Mouse (Mus musculus): ENCODE measurements around the gene Vmn1r214. TPM values are rescaled to one million over a fixed set of nuclear protein-coding genes. Genes with fewer than 3 reads are reported as not detected.

Vmn1r214 gene
- not detected for total RNA-seq (2021)
- long read RNA-seq, experiment 1, result 0 reads
- long read RNA-seq, experiment 2, result 0 reads

DNA sequence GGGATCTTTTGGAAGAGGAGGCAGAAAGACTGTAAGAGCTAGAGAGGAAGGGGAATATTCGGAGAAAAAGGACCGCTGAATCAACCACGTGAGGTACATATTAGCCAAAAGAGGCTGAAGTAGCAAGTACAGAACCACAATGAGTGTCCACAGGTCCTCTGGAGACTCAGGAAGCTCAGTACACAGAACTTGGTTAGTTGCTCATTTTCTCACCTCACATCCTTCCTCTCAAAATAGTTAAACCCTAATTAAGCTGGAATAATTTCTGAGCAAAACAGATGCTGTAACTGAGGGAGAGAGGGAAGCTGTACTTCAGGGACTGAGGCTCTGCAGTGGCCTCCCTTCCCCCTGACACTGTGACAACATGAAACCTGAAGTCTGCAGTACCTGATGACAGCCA, at the start of gene Vmn1r214:
Gene Vmn1r214, plus strand, starts transcription at position 301 of the 400 bp plus-strand sequence.
- no peak for DNase-seq (ENCODE audit: low spot score in 2 of 2)

DNA sequence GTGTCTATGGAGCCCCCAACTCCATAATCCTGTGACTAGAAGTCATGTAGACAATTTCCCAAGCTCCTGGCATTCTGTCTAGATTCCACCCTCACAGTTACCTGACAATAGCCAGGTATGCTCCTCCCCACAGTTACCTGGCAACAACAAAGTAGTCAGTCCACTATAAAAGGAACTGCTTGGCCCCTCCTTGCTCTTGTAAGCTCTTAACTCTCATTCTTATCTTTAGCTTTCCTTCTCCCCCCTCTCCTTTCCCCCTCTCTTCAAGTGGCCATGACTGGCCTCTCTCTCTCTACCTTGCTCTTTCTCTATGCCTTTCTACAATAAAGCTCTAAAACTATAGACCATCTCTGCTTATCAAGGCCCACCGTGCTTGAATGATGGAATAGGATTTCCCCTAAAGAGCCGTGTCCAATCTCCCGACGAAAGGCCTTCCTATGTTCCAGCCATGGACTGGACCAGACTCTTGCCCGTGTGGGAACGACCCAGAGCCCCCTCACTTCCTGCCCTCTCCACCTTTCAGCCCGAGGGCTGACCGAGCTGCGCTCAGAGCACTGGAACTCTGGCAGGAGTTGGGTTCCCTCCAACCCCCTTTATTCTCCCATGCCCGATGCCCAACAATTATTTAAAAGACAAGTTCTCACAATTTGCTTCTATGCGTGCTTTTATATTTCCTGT, 39.9 kb upstream of the Vmn1r214 start:
- DNase-seq (ENCODE audit: low spot score in 2 of 2), result no peak

DNA sequence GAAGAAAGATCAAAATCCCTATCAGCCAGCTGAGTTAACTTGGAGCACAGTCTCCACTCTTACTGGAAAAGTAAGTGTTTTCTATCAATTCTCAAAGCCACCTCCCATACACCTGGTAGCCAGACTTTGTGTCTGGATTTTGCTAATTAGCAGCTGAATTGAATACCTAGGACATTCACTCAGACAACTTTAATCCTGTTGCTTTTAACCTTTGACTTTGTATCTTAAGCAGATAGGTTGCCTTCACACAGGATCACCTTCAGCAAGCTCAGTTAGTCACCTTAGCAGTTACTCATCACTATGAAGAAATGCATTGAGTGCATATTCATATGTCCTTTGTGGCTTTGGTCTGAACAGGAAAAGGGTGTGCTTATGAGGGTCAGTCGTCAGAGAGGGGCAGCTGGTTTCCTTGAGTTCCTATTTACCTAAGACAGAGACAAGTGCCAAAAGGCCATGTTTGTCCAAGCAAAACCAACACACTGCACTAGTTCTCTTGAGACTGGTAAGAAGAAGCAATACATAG, 38.0 kb upstream of the Vmn1r214 start:
- DNase-seq (ENCODE audit: low spot score in 2 of 2), result no peak

DNA sequence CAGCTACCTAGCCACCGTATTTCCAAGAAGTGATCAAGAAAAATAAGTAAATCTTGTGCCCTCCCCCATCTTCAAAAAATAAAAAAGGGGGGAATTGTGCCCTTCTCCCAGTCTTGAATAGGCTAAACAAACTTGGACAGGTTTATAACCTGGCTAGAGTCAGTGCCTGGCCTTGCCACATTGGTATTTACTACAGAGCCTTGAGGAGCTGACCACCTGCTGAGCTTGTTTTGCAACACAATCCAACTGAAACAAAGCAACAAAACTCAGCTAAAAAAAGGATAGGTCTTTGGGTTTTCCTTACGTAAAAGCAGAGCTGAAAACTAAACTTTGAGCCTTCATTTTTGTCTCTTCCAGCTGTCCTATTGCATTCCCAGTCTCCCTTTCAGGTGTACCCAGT, 37.5 kb upstream of the Vmn1r214 start:
- no peak for DNase-seq (ENCODE audit: low spot score in 2 of 2)

DNA sequence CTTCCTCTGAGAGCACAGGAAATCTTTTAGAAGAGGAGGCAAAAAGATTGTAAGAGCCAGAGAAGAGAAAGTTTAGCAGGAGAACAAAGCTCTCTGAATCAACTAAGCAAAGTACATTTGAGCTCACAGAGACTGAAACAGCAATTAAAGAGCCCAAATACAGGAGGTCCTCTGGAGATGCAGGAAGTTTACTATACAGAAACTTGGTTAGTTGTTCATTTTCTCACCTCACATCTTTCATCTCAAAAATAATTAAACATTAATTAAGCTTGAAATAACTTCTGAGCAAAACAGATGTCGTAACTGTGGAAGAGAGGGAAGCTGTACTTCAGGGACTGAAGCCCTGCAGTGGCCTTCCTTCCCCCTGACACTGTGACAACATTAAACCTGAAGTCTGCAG, 22.9 kb upstream of the Vmn1r214 start, which contains the start of gene Vmn1r213:
Gene Vmn1r213, plus strand, starts transcription at position 301 of the 400 bp plus-strand sequence.
- DNase-seq (ENCODE audit: low spot score in 2 of 2), result no peak

DNA sequence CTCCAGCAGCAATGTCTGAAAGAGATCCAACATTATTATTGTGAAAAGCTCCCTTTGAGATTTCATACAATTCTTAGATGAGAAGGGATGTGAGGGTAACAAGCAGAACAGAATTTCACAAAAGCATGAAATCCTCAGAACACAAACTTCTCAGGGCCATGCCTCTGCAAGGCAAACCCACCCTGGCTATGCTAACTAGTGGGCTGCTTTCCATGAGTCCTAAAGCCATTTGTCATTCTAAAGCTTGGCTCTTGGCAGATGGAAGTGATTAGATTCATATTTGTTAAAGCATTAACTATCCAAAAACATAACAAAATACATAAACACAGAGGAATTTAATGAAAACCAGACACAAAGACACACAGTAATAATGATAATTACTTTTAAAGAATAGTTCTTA, 12.1 kb upstream of the Vmn1r214 start:
- DNase-seq (ENCODE audit: low spot score in 2 of 2), result no peak

DNA sequence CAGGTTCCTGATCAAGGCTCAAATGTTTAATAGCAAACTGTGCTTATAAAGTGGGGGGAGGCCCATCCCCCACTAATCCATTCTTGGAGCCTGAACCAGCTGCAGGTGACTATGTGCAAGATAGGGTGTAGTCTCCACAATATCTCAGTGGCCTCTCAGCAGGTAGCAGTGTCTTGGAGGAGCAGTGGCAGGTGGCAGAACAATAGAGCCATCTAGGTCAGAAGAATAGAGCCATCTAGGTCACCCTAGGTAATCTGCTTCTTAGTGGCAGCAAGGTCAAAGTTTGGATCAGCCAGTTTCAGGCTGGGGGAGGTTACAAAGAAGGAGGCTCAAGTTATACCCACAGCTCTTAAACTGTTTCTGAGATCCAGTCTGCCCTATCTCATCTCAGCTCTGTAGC, 5.4 kb upstream of the Vmn1r214 start:
- DNase-seq (ENCODE audit: low spot score in 2 of 2), result no peak

DNA sequence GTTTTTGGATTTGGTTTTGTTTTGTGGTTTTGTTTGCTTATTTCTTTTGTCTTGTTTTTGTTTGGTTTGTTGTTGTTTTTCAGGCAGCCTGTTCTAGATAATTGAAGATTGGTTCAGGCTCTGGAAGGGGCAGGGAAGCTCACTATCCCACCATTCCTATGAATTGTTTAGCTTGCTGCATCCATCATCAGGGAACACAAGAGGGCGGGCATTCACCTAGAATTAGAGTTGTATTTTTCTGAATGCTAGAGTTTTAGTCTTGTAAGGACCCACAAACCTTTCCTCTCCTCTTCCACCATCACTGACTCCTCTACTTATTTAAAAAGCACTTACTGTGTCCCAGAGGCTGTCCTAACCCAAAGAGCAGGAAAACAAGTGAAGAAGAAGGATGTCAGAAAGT, 27.6 kb downstream of the Vmn1r214 start:
- DNase-seq (ENCODE audit: low spot score in 2 of 2), result no peak

DNA sequence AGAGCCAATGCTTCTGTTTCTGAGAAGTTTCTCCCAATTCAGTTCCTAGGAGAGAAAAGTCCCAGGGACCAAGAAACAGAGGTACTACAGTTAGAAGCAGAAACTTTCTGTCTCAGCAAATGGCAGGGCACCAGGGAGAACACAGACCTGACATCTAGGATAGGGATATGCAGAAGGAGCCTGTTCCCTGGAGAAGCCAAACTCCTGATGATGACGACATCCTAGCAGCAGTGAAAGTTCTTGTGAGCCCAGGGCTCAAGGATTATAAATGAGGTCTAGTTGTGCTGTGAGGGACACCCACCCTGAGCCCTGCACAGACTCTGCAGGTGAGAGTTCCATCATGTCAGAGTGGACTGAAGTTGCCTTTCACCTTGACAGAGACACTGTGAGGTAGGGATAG, 37.5 kb downstream of the Vmn1r214 start, which contains the start of gene Vmn1r215:
Gene Vmn1r215, plus strand, starts transcription at position 301 of the 400 bp plus-strand sequence.
- DNase-seq (ENCODE audit: low spot score in 2 of 2), result no peak

DNA sequence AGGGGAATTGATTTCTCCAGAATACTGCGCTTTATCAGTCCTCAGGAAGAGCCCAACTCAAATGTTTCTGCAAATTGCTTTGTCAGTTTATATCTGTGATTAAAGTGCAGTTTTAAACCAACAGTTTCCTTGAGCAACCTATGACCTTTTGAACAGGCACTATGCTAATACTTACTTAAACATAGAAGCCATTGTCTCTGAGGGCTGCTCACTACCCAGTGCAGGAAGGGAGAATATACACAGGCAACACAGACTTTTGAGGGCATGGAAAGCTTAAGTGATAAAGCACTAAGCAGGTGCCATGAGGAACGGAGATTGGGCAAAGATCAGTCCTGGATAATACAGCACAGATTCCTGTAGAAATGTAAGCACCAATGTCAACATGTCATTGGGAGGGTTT, 39.1 kb downstream of the Vmn1r214 start:
- DNase-seq (ENCODE audit: low spot score in 2 of 2), result no peak

Other genes with a start within 250 kb of the Vmn1r214 start
- gene Vmn1r209, start 220.7 kb upstream of the Vmn1r214 start, total RNA-seq (2021), result not detected
- gene Vmn1r210, start 199.1 kb upstream of the Vmn1r214 start, total RNA-seq (2021), result not detected
- not detected for gene Vmn1r211, start 172.9 kb upstream of the Vmn1r214 start, total RNA-seq (2021)
- not detected for gene Vmn1r212, start 146.2 kb upstream of the Vmn1r214 start, total RNA-seq (2021)
- gene Vmn1r213, start 22.8 kb upstream of the Vmn1r214 start, total RNA-seq (2021), result not detected
- not detected for gene Vmn1r215, start 37.6 kb downstream of the Vmn1r214 start, total RNA-seq (2021)
- not detected for gene Vmn1r217, start 87.8 kb downstream of the Vmn1r214 start, total RNA-seq (2021)
- gene Vmn1r218, start 102.7 kb downstream of the Vmn1r214 start, total RNA-seq (2021), result not detected
- gene Vmn1r219, start 128.9 kb downstream of the Vmn1r214 start, total RNA-seq (2021), result not detected
- gene Vmn1r220, start 157.6 kb downstream of the Vmn1r214 start, total RNA-seq (2021), result not detected
- gene Vmn1r221, start 183.7 kb downstream of the Vmn1r214 start, total RNA-seq (2021), result not detected
- not detected for gene Vmn1r222, start 205.5 kb downstream of the Vmn1r214 start, total RNA-seq (2021)
- gene Vmn1r223, start 216.7 kb downstream of the Vmn1r214 start, total RNA-seq (2021), result not detected

Measured in left cerebral cortex, adult 18-20 months (tissue).